Mouse (Mus musculus) limb, embryonic 14.5 days (tissue): ENCODE results near the gene Erp44. TPM values are rescaled to one million over a fixed set of nuclear protein-coding genes. Genes with fewer than 3 reads are reported as not detected.

ENCODE experiments used
- ATAC-seq: fragments of 200-750 bp; cut with Nextera tagmentation; 2 replicates; pipeline ENCODE4 v1.8.0; 2017; ENCODE audit warnings: low read depth, moderate number of reproducible peaks, moderate TSS enrichment; ENCODE audit not compliant: low FRiP score
- DNase-seq: peaks from one replicate; pipeline ENCODE4 v3.0.0-alpha.2; 2015; ENCODE audit warnings: low spot score
- H3K27ac ChIP-seq: fragments of 300-500 bp; sonication (generic); replicated peaks from 2 replicates; pipeline ENCODE4 v1.5.1; 2014; ENCODE audit warnings: low read depth, mild to moderate bottlenecking, low read length, moderate library complexity, mixed read lengths
- H3K27me3 ChIP-seq: fragments of 300-500 bp; sonication (generic); 2 replicates; pipeline ENCODE4 v1.6.1; 2014; ENCODE audit warnings: low read length, mixed read lengths; ENCODE audit not compliant: control insufficient read depth, insufficient read depth
- H3K36me3 ChIP-seq: fragments of 300-500 bp; sonication (generic); 2 replicates; pipeline ENCODE4 v1.6.1; 2014; ENCODE audit warnings: mild to moderate bottlenecking, low read length, moderate library complexity, mixed read lengths; ENCODE audit not compliant: control insufficient read depth, insufficient read depth
- H3K4me1 ChIP-seq: fragments of 300-500 bp; sonication (generic); 2 replicates; pipeline ENCODE4 v1.6.1; 2014; ENCODE audit warnings: antibody characterized with exemption, low read length, mixed read lengths; ENCODE audit not compliant: control insufficient read depth, insufficient read depth
- H3K4me2 ChIP-seq: fragments of 300-500 bp; sonication (generic); replicated peaks from 2 replicates; pipeline ENCODE4 v1.6.1; 2014; ENCODE audit warnings: low read depth, mild to moderate bottlenecking, low read length, moderate library complexity; ENCODE audit not compliant: severe bottlenecking
- H3K4me3 ChIP-seq: fragments of 300-500 bp; sonication (generic); replicated peaks from 2 replicates; pipeline ENCODE4 v1.5.1; 2014; ENCODE audit warnings: low read length
- H3K9ac ChIP-seq: fragments of 300-500 bp; sonication (generic); 2 replicates; pipeline ENCODE4 v1.6.1; 2014; ENCODE audit warnings: mild to moderate bottlenecking, low read depth, low read length, moderate library complexity; ENCODE audit not compliant: severe bottlenecking
- H3K9me3 ChIP-seq: fragments of 300-500 bp; sonication (generic); 2 replicates; pipeline ENCODE4 v1.6.1; 2016; ENCODE audit warnings: low read length; ENCODE audit not compliant: control insufficient read depth
- POLR2A ChIP-seq: fragments of 200-500 bp; IDR thresholded peaks from 2 replicates; pipeline ENCODE4 v1.8.0; 2012; ENCODE audit warnings: inconsistent platforms, mild to moderate bottlenecking, moderate library complexity, borderline replicate concordance; ENCODE audit not compliant: insufficient read depth, insufficient read length; ENCODE audit errors: extremely low read depth
- WGBS: fragments of 180-500 bp; shearing (Covaris S2); extraction: QIAGEN DNeasy Blood & Tissue Kit; methylation state at CpG from one replicate; pipeline ENCODE4 v1.1.7; 2014; 5-methylcytosine and 5-hydroxymethylcytosine counted together
- polyA plus RNA-seq, 2 experiments: library from polyadenylated mRNA; depleted of rRNA in 1 of 2; stranded (reverse) in 1 of 2; unstranded in 1 of 2; fragments of >200 nt; fragmentation: Nextera tagmentation in 1 of 2; extraction: Ambion mirVana in 1 of 2; gene quantifications; 2 replicates each; pipeline versions ENCODE4 v1.2.1 to v1.2.3; 2012 to 2014

Erp44 gene
- polyA plus RNA-seq, 2 experiments = 44.9 to 84.6 TPM

DNA sequence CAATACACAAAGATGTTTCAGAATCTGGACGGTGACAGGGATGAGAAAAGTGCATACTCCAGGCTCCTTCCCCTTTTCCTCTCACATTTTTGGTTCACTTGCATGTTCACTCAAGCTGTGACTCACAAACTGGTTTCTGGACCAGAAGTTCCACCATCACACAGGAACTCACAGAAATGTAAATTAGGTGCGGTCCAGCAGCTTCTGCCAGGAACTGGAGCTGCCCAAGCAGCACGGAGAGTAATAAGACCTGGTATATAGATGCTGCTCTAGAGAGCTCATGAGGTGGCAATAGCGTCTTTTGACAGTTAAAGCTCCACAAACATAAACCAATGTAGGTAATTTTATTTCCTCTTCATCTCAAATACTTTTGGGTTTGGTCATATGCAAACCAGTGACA lies 36.9 kb downstream of the Erp44 start:
- no peak overlapping the region for H3K4me2 ChIP-seq
- no peak overlapping the region for H3K27ac ChIP-seq
- DNase-seq (no peak), ATAC-seq (no peak)
- no peaks in the 10 kb centered on the region for H3K27me3 ChIP-seq
- no peak overlapping the region for H3K4me3 ChIP-seq
- H3K9me3 ChIP-seq = no peaks in the 10 kb centered on the region
- no peak for TF ChIP-seq POLR2A
- WGBS = 80% methylated on average over 4 of the region's 4 CpGs
- no peaks in the 10 kb centered on the region for H3K4me1 ChIP-seq
- no peak overlapping the region for H3K9ac ChIP-seq
- H3K36me3 ChIP-seq = peaks cover 5% of the 10 kb centered on the region; the same call in 1 of the 2 replicates

DNA sequence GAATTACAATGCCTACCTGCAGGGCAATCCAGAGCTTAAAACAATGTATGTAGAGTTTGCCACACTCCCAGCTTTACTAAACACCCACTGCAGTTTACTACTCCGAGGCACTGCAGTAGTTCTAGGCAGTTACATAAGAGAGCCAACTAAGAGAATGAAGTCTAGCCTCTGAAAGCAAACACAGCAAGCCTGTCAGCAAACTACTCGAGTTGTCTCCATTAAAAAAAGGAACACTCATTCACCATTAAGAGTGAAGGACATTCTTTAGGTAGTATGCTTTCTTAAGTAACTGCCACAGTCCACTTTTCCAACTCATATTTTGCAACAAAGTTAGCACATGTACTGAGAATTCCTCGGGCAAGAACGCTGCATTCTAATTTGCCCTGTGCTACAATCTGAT lies 40.3 kb downstream of the Erp44 start:
- TF ChIP-seq POLR2A = no peak
- H3K9me3 ChIP-seq = no peaks in the 10 kb centered on the region
- no peak overlapping the region for H3K4me2 ChIP-seq
- no peak overlapping the region for H3K4me3 ChIP-seq
- H3K27ac ChIP-seq = no peak overlapping the region
- no peaks in the 10 kb centered on the region for H3K4me1 ChIP-seq
- H3K36me3 ChIP-seq = peaks cover 5% of the 10 kb centered on the region
- H3K27me3 ChIP-seq = no peaks in the 10 kb centered on the region
- ATAC-seq = no peak
- DNase-seq = no peak
- 93% methylated on average over 4 of the region's 4 CpGs for WGBS
- no peak overlapping the region for H3K9ac ChIP-seq

DNA sequence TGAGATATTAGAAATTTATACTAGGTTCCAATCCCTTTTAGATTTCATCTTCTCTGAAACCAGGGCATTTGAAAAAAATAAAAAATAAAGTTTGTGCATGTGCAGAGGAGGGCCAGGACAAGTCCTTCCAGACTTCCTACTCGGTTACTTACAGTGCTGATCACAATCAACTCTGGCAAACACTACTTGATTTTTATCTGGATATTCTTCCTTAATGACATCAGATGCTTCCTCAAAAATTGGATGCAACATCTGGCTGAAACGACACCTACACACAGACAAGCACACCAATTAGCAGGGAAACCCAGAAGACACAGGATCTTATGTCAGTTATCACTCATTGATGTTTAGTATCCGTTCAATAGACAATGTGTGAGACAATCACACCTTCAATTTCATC lies 42.6 kb downstream of the Erp44 start:
- no peak overlapping the region for H3K27ac ChIP-seq
- no peaks in the 10 kb centered on the region for H3K9me3 ChIP-seq
- H3K27me3 ChIP-seq = no peaks in the 10 kb centered on the region
- no peak for TF ChIP-seq POLR2A
- no peak overlapping the region for H3K4me2 ChIP-seq
- DNase-seq = no peak
- H3K4me3 ChIP-seq = no peak overlapping the region
- H3K36me3 ChIP-seq = peaks cover 5% of the 10 kb centered on the region
- H3K4me1 ChIP-seq = no peaks in the 10 kb centered on the region
- no peak for ATAC-seq
- 88% methylated on average over 3 of the region's 3 CpGs for WGBS
- no peak overlapping the region for H3K9ac ChIP-seq

DNA sequence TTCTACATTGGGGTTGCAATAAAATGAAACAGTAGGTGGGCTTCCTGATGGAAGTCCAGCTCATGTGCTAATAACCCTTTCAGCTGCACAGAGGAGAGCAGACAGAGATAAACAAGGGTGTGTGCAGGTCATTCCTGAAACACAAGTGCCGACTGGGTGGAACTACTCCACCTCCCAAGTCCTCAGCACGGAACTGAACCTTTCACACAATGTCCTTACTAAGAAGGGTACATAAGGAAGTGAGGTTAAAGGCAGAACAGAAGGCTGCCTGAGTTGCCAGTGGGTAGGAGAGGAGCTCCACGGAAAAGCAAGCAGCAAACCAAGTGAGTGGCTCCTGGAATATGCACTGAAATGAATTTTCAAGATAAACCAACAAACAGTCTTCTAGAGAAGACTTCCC lies 52.6 kb downstream of the Erp44 start:
- H3K27ac ChIP-seq = no peak overlapping the region
- no peaks in the 10 kb centered on the region for H3K27me3 ChIP-seq
- no peak overlapping the region for H3K9ac ChIP-seq
- no peaks in the 10 kb centered on the region for H3K36me3 ChIP-seq
- WGBS = 43% methylated on average over 3 of the region's 3 CpGs
- H3K4me2 ChIP-seq = no peak overlapping the region
- no peaks in the 10 kb centered on the region for H3K4me1 ChIP-seq
- ATAC-seq (no peak), DNase-seq (no peak)
- H3K9me3 ChIP-seq = no peaks in the 10 kb centered on the region
- no peak for TF ChIP-seq POLR2A
- no peak overlapping the region for H3K4me3 ChIP-seq

DNA sequence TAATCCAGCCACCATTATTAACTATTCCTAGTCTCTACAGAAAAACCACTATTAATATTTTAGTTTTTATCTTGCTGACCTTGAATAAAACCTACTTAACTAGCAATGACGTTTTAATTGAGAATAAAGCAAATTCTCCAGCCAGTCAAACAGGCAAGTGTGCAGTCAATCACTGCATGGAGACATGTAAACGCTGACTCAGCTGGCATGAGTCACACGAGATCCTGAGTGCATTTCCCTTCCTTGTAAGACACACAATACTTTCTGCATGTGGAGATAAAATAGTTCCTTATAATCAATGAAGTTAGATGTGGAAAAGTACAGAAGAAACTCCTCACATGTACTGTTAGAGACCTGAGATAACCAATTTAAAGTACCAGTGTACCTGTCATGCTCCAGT lies 53.8 kb downstream of the Erp44 start:
- WGBS = 45% methylated on average over 3 of the region's 3 CpGs
- TF ChIP-seq POLR2A = no peak
- H3K4me3 ChIP-seq = no peak overlapping the region

DNA sequence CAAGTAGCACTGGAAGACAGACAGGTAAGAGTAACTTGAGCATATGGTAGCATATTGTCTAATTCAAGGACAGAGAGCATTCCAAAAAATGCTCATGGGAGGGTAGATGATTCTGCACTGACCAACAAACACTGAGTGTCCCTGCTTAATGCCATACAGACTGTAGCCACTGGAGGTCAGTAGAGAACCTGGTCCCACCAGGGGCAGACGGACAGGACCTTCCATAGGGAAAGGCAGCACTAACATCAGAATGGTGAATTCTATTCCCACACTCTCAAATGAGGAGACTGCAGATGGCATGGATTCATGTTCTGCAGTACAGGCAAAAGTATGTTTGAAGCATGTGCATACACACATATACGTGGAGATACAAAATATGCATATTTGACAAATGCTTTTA lies 54.2 kb downstream of the Erp44 start:
- H3K4me2 ChIP-seq = no peak overlapping the region
- ATAC-seq (no peak; the same call in 1 of the 2 replicates), DNase-seq (peak; percentile 42)
- H3K27me3 ChIP-seq = no peaks in the 10 kb centered on the region
- no peaks in the 10 kb centered on the region for H3K36me3 ChIP-seq
- H3K4me1 ChIP-seq = no peaks in the 10 kb centered on the region
- H3K9me3 ChIP-seq = no peaks in the 10 kb centered on the region
- 32% methylated on average over 2 of the region's 2 CpGs for WGBS
- H3K4me3 ChIP-seq = no peak overlapping the region
- no peak overlapping the region for H3K27ac ChIP-seq
- TF ChIP-seq POLR2A = no peak
- no peak overlapping the region for H3K9ac ChIP-seq

More for the DNA sequence above, 53.8 kb downstream of the Erp44 start:
- H3K9ac ChIP-seq = no peak overlapping the region
- DNase-seq (no peak), ATAC-seq (no peak)
- no peak overlapping the region for H3K27ac ChIP-seq
- H3K9me3 ChIP-seq = no peaks in the 10 kb centered on the region
- H3K4me1 ChIP-seq = no peaks in the 10 kb centered on the region
- H3K27me3 ChIP-seq = no peaks in the 10 kb centered on the region
- no peak overlapping the region for H3K4me2 ChIP-seq
- no peaks in the 10 kb centered on the region for H3K36me3 ChIP-seq
